Mouse (Mus musculus): ENCODE results near the gene H1f0. TPM values are rescaled to one million over a fixed set of nuclear protein-coding genes. Genes with fewer than 3 reads are reported as not detected.
A peak's percentile ranks its signal among the peaks of the same experiment; 100 is the strongest.
"Not testable (repeated sequence)": the region's sequence is repeated elsewhere in the genome, so short reads cannot be mapped to it uniquely, and the experiment has no call there.

The H1f0 gene
- polyA plus RNA-seq, 1 experiment: 87.7 TPM

DNA sequence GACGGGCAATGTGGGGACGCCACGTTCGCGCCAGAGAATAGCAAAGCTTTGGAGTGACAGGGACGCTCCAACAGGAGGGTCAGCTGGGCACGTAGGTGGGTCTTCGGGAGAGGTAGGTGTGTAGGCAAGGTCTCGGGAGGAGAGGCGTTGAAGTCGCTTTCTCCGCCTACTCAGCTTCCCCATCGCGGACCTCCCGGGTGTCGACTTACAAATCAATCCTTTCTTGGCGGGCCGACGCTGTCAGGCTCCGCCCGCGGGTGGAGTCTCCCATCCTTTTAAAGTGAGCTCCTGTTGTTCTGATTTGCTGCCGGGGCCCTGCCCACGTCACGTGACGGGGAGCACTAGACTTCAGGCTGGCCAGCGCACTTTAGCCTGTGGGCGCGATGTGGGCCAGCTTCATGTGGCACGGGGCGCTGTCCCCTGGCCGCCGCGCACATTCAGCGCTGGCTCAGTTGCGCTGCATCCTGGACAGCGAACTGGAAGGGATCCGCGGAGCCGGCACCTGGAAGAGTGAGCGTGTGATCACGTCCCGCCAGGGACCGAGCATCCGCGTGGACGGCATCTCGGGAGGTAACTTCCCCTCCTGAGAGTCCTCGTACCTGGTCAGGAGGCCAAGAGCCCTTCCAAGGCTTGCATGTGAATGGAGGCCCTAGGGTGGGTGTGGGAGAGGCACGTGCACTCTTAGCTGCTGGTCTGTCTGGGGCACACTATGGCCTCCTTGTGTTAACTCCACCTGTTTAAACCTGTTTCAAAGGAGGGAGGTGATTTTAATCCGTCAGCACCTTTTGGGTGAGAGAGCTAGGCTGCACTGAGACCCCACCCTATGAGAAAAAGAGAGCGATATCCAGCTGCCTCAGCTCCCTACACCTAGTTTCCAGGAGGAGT lies 2.5 kb downstream of the H1f0 start:
- Histone ChIP-seq H3K27ac (ENCODE audit: insufficient read depth, low read depth, low read length) (no peak overlapping the region), H3K4me1 (ENCODE audit: control insufficient read depth, insufficient read depth, low read length) (peaks cover 19% of the 10 kb centered on the region), H3K4me3 (ENCODE audit: insufficient read depth, low read length) (peak overlapping the region; percentile 62)
- TF ChIP-seq POLR2A (IDR thresholded peaks at IDR 0.05; ENCODE audit: borderline replicate concordance, low read depth, low read length) (no peak), CTCF (IDR thresholded peaks at IDR 0.05; ENCODE audit: low read depth, low read length) (no peak)

DNA sequence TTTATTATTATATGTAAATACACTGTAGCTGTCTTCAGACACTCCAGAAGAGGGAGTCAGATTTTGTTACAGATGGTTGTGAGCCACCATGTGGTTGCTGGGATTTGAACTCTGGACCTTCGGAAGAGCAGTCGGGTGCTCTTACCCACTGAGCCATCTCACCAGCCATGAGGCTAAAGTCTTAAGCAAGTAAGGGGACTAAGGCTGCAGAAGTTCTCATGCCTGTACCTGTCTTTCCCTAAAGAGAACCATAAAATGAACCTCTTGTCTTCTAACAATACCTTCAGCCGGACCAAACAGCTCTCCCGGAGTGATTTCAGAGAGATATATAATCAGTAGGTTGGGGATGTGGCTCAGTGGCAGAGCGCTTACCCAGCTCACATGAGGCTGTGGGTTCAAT lies 3.7 kb downstream of the H1f0 start:
- peaks cover 19% of the 10 kb centered on the region for H3K4me1 ChIP-seq (ENCODE audit: control insufficient read depth, insufficient read depth, low read length)
- H3K27ac ChIP-seq (ENCODE audit: insufficient read depth, low read depth, low read length); H3K4me3 ChIP-seq (ENCODE audit: insufficient read depth, low read length): not testable (repeated sequence)

DNA sequence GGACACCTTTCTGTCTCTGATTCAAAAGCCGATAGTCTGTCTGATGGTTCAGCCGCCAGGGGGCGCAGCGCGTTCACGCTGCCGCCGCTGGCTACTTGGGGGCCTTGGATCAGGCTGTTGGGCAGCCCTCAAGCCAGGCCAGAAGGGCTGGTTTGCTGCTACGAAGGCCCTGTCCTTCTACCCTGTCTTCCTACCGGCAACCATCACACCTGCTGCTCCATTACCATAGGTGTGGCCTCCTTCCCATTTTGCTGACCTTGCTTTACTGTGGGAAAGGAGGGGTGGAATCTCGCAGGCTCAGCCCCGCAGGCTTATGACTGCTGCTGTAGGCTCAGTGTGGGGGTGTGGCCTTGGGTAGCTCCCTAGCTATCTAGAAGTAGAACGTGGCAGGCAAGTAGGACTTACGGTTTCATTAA lies 9.7 kb downstream of the H1f0 start:
- Histone ChIP-seq H3K27ac (ENCODE audit: insufficient read depth, low read depth, low read length) (no peak overlapping the region), H3K4me1 (ENCODE audit: control insufficient read depth, insufficient read depth, low read length) (peaks cover 9% of the 10 kb centered on the region), H3K4me3 (ENCODE audit: insufficient read depth, low read length) (no peak overlapping the region)
- TF ChIP-seq CTCF (IDR thresholded peaks at IDR 0.05; ENCODE audit: low read depth, low read length): peak; percentile 92
- no peak for TF ChIP-seq POLR2A (IDR thresholded peaks at IDR 0.05; ENCODE audit: borderline replicate concordance, low read depth, low read length)

GRCm38 (mm10) chr15:79038331-79038730 lies 10.1 kb downstream of the H1f0 start:
- Histone ChIP-seq H3K27ac (ENCODE audit: insufficient read depth, low read depth, low read length) (no peak overlapping the region), H3K4me1 (ENCODE audit: control insufficient read depth, insufficient read depth, low read length) (peaks cover 9% of the 10 kb centered on the region), H3K4me3 (ENCODE audit: insufficient read depth, low read length) (no peak overlapping the region)
- TF ChIP-seq POLR2A (IDR thresholded peaks at IDR 0.05; ENCODE audit: borderline replicate concordance, low read depth, low read length) (no peak), CTCF (IDR thresholded peaks at IDR 0.05; ENCODE audit: low read depth, low read length) (no peak)

GRCm38 (mm10) chr15:79038853-79039252 lies 10.6 kb downstream of the H1f0 start:
- no peak overlapping the region for H3K27ac ChIP-seq (ENCODE audit: insufficient read depth, low read depth, low read length)
- no peak overlapping the region for H3K4me3 ChIP-seq (ENCODE audit: insufficient read depth, low read length)
- TF ChIP-seq POLR2A (IDR thresholded peaks at IDR 0.05; ENCODE audit: borderline replicate concordance, low read depth, low read length) (no peak), CTCF (IDR thresholded peaks at IDR 0.05; ENCODE audit: low read depth, low read length) (peak; percentile 69)
- H3K4me1 ChIP-seq (ENCODE audit: control insufficient read depth, insufficient read depth, low read length): peaks cover 9% of the 10 kb centered on the region

DNA sequence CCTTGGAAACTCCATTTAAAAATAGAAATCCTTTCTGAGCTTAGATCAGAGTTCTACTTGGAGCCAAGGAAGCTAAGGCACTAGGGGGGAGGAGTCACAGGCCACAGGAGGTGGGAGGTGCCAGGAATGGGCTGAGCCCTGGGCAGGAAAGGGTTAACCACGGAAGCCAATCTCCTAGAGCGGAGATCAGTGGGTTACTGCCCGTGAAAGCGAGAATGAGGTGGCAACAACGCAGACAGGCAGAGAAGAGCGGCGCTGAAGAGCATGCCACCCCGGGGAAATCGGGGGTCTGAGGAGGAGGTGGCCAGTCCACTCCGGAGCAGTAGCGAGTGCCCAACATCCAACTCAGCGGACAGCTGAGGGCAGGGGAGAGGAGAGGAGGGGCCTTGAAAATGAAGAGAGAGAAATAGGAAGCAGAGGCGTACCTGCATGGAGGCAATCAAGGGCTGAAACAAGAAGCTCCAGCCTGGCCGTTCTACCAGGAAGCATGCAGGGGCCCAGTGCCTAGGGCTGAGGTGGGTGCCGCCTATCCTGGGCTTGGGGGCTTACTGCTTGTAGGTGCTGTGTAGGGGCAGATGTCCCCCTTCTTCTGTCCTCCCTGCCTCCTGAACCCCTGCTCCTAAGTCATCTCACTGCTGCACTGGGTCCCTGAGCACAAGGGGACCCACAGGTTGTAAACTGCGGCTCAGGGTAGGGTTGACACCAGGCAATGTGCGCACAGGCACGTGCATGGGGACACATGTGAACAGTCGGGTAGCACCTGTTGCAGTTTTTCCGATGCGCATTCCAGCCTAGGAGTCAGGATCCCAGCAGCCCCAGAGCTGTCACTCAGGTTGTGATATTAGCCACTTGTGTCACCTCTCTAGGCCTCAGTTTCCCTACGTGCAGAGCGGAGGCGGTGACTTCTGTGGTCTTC lies 12.5 kb downstream of the H1f0 start:
- Histone ChIP-seq H3K27ac (ENCODE audit: insufficient read depth, low read depth, low read length) (no peak overlapping the region), H3K4me1 (ENCODE audit: control insufficient read depth, insufficient read depth, low read length) (peaks cover 9% of the 10 kb centered on the region), H3K4me3 (ENCODE audit: insufficient read depth, low read length) (peak overlapping the region; percentile 21)
- TF ChIP-seq POLR2A (IDR thresholded peaks at IDR 0.05; ENCODE audit: borderline replicate concordance, low read depth, low read length) (no peak), CTCF (IDR thresholded peaks at IDR 0.05; ENCODE audit: low read depth, low read length) (no peak)

DNA sequence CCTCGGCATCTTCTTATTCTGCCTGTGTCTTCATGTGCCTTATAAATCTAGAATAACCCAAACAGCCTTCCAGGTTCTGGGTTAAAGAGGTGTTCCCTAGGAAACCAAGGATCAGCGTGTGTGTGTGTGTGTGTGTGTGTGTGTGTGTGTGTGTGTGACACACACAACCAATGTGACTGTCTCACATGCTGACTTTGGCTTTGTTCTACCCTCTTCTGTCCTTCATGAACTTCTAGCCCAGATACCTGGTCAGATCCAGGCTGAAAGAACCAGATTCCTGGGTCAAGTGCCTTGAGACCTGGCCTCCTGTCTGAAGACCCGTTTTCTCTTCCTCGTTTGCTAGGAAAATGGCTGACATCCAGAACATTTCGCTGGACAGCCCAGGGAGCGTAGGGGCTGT lies 13.3 kb downstream of the H1f0 start, which contains the start of gene Galr3:
Gene Galr3, plus strand, starts transcription at position 301 of the 400 bp plus-strand sequence.
- H3K4me1 ChIP-seq (ENCODE audit: control insufficient read depth, insufficient read depth, low read length): peaks cover 9% of the 10 kb centered on the region
- H3K4me3 ChIP-seq (ENCODE audit: insufficient read depth, low read length): peak within 1 kb of the TSS; percentile 58
- H3K27ac ChIP-seq (ENCODE audit: insufficient read depth, low read depth, low read length): no peak within 1 kb of the TSS
- TF ChIP-seq CTCF (IDR thresholded peaks at IDR 0.05; ENCODE audit: low read depth, low read length): no peak
- TF ChIP-seq POLR2A (IDR thresholded peaks at IDR 0.05; ENCODE audit: borderline replicate concordance, low read depth, low read length): no peak

DNA sequence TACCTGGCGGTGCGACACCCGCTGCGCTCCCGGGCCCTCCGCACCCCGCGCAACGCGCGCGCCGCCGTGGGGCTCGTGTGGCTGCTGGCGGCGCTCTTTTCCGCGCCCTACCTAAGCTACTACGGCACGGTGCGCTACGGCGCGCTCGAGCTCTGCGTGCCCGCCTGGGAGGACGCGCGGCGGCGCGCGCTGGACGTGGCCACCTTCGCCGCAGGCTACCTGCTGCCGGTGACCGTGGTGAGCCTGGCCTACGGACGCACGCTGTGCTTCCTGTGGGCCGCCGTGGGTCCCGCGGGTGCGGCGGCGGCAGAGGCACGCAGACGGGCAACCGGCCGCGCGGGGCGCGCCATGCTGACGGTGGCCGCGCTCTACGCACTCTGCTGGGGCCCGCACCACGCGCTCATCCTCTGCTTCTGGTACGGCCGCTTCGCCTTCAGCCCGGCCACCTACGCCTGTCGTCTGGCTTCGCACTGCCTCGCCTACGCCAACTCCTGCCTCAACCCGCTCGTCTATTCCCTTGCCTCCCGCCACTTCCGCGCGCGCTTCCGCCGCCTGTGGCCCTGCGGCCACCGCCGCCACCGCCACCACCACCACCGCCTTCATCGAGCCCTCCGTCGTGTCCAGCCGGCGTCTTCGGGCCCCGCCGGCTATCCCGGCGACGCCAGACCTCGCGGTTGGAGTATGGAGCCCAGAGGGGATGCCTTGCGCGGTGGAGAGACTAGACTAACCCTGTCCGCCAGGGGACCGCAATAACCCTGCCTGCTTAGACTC lies 14.7 kb downstream of the H1f0 start:
- no peak for TF ChIP-seq CTCF (IDR thresholded peaks at IDR 0.05; ENCODE audit: low read depth, low read length)
- no peak for TF ChIP-seq POLR2A (IDR thresholded peaks at IDR 0.05; ENCODE audit: borderline replicate concordance, low read depth, low read length)
- Histone ChIP-seq H3K27ac (ENCODE audit: insufficient read depth, low read depth, low read length) (no peak overlapping the region), H3K4me1 (ENCODE audit: control insufficient read depth, insufficient read depth, low read length) (peaks cover 9% of the 10 kb centered on the region), H3K4me3 (ENCODE audit: insufficient read depth, low read length) (peak overlapping the region; percentile 58)

DNA sequence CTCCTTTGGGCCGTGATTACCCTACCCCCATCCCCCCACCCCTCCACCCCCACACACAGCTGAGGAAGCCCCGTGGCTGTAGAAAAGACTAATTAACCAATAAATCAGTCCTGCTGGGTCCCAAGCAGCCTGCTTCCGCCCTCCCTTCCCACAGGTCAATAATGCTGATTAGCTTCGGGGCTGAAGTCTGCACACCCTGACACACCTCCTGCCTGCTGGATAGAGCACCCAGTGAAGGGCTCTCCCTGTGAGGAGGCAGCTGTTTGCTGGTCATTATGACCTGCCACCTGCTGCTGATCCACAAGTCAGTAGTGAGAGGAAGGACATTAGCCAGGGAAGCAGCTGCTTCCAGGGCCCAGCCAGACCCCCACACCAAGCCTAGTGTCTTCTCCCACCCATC lies 16.6 kb downstream of the H1f0 start:
- TF ChIP-seq POLR2A (IDR thresholded peaks at IDR 0.05; ENCODE audit: borderline replicate concordance, low read depth, low read length) (no peak), CTCF (IDR thresholded peaks at IDR 0.05; ENCODE audit: low read depth, low read length) (no peak)
- Histone ChIP-seq H3K4me3 (ENCODE audit: insufficient read depth, low read length) (no peak overlapping the region), H3K4me1 (ENCODE audit: control insufficient read depth, insufficient read depth, low read length) (peaks cover 6% of the 10 kb centered on the region; the same call in 1 of the 2 replicates), H3K27ac (ENCODE audit: insufficient read depth, low read depth, low read length) (no peak overlapping the region)
